Comparison of ENCODE assay signal across 8 mouse cellular contexts in genomic region chr1:184881861-184882260, GRCm38 (mm10). TPM values are rescaled to one million over a fixed set of nuclear protein-coding genes. Genes with fewer than 3 reads are reported as not detected.
DNase-seq lines count a peak whose midpoint lies in the region; ATAC-seq and TF ChIP-seq lines count a peak whose summit lies in the region.

No protein-coding gene starts in this region.

- ATAC-seq in heart, postnatal 0 days (ENCODE audit: insufficient read depth, low read depth) = no peak
- no peak for ATAC-seq in forebrain, postnatal 0 days
- no peak for ATAC-seq in liver, embryonic 12.5 days
- ATAC-seq in erythroid progenitor cell, adult 5-6 weeks (replicated peaks; ENCODE audit: low FRiP score, poor library complexity, severe bottlenecking) = no peak

- no peak for TF ChIP-seq CTCF in heart, postnatal 0 days (IDR thresholded peaks at IDR 0.05; ENCODE audit: low read depth)
- no peak for TF ChIP-seq CTCF in forebrain, postnatal 0 days (IDR thresholded peaks at IDR 0.05; ENCODE audit: low read depth)

- H3K36me3 ChIP-seq in heart, postnatal 0 days (replicated peaks; ENCODE audit: control insufficient read depth, insufficient read depth, low read length) = no peaks in the 10 kb centered on the region
- H3K36me3 ChIP-seq in forebrain, postnatal 0 days (ENCODE audit: insufficient read depth) = no peaks in the 10 kb centered on the region
- H3K36me3 ChIP-seq in liver, embryonic 12.5 days = no peaks in the 10 kb centered on the region

- DNase-seq in heart, postnatal 0 days (ENCODE audit: low spot score) = no peak
- DNase-seq in heart, postnatal 36 days = no peak
- DNase-seq in forebrain, postnatal 0 days = no peak
- no peak for DNase-seq in thymus, postnatal 25 days
- no peak for DNase-seq in thymus, postnatal 36 days

- WGBS in heart, postnatal 0 days = 49% methylated on average over 7 of the region's 7 CpGs
- WGBS in forebrain, postnatal 0 days = 70% methylated on average over 7 of the region's 7 CpGs
- 34% methylated on average over 7 of the region's 7 CpGs for WGBS in liver, embryonic 12.5 days (ENCODE audit: insufficient replicate concordance)

- H3K4me3 ChIP-seq in heart, postnatal 0 days (ENCODE audit: low read depth, low read length) = peak overlapping the region; percentile 69
- peak overlapping the region; percentile 90 for H3K4me3 ChIP-seq in brown adipose tissue, adult 24 weeks (ENCODE audit: insufficient read depth, low read depth, low read length)
- peak overlapping the region; percentile 45; the same call in 1 of the 2 replicates for H3K4me3 ChIP-seq in forebrain, postnatal 0 days (ENCODE audit: low read depth, low read length)
- H3K4me3 ChIP-seq in liver, embryonic 12.5 days = peak overlapping the region; percentile 55

- peaks cover 39% of the 10 kb centered on the region for H3K27me3 ChIP-seq in heart, postnatal 0 days (ENCODE audit: control insufficient read depth, insufficient read depth, low read length)
- peaks cover 21% of the 10 kb centered on the region for H3K27me3 ChIP-seq in forebrain, postnatal 0 days (ENCODE audit: insufficient read depth, low read length)
- peaks cover 38% of the 10 kb centered on the region for H3K27me3 ChIP-seq in liver, embryonic 12.5 days (replicated peaks)

- TF ChIP-seq EP300 in heart, postnatal 0 days (IDR thresholded peaks at IDR 0.05; ENCODE audit: low read depth) = no peak

- H3K9ac ChIP-seq in heart, postnatal 0 days (replicated peaks; ENCODE audit: low read depth, low read length) = no peak overlapping the region; the same call in 1 of the 2 replicates
- H3K9ac ChIP-seq in forebrain, postnatal 0 days = no peak overlapping the region
- peak overlapping the region; percentile 47; the same call in 1 of the 2 replicates for H3K9ac ChIP-seq in liver, embryonic 12.5 days

- H3K9me3 ChIP-seq in heart, postnatal 0 days (replicated peaks; ENCODE audit: control insufficient read depth, low read length) = no peaks in the 10 kb centered on the region
- no peaks in the 10 kb centered on the region for H3K9me3 ChIP-seq in forebrain, postnatal 0 days (ENCODE audit: low read length)
- no peaks in the 10 kb centered on the region for H3K9me3 ChIP-seq in liver, embryonic 12.5 days (replicated peaks)

- H3K27ac ChIP-seq in heart, postnatal 0 days (ENCODE audit: low read depth) = no peak overlapping the region
- H3K27ac ChIP-seq in brown adipose tissue, adult 24 weeks (replicated peaks; ENCODE audit: low read depth, low read length) = peak overlapping the region; percentile 77
- H3K27ac ChIP-seq in forebrain, postnatal 0 days (ENCODE audit: low read depth, low read length) = no peak overlapping the region
- no peak overlapping the region for H3K27ac ChIP-seq in liver, embryonic 12.5 days

- H3K4me1 ChIP-seq in heart, postnatal 0 days (ENCODE audit: control insufficient read depth, insufficient read depth) = no peaks in the 10 kb centered on the region
- peaks cover 13% of the 10 kb centered on the region for H3K4me1 ChIP-seq in brown adipose tissue, adult 24 weeks (ENCODE audit: control insufficient read depth, insufficient read depth, insufficient read length, low read length)
- 0 out of 2 replicates have a peak, but pooled peaks cover 4% of the 10 kb centered on the region for H3K4me1 ChIP-seq in forebrain, postnatal 0 days (ENCODE audit: insufficient read depth)
- peaks cover 20% of the 10 kb centered on the region; the same call in 1 of the 2 replicates for H3K4me1 ChIP-seq in liver, embryonic 12.5 days

- peak overlapping the region; percentile 75 for H3K4me2 ChIP-seq in heart, postnatal 0 days (ENCODE audit: low read depth, low read length)
- 0 out of 2 replicates have a peak overlapping the region, but pooled peaks have one; percentile 81 for H3K4me2 ChIP-seq in forebrain, postnatal 0 days (ENCODE audit: low read depth)
- H3K4me2 ChIP-seq in liver, embryonic 12.5 days = peak overlapping the region; percentile 63

- intact Hi-C loops in heart, postnatal 36 days (cut with DNase I) = loop anchor here (1.0 kb wide), 1 partner anchor 29 kb away; no protein-coding TSS in a partner anchor

RNA-seq across cellular contexts. Expression of gene C130074G19Rik, which starts 1.2 kb away (rescaled TPM):
- total RNA-seq in heart, postnatal 0 days (2014; rRNA removed; ENCODE audit: low replicate concordance) = 10.3 and 10.7 TPM in 2 replicates
- polyA plus RNA-seq in heart, postnatal 0 days (2015; fragmentation: Nextera tagmentation; extraction: Ambion mirVana) = 1.6 and 1.8 TPM in 2 replicates
- total RNA-seq in heart, postnatal 36 days (2021) = 10 to 100 TPM; 18.0 to 19.0 TPM
- polyA plus RNA-seq in brown adipose tissue, adult 24 weeks (2012; ENCODE audit: insufficient read depth, insufficient read length, missing spikeins) = 86.6 and 95.5 TPM in 2 replicates
- 9.5 and 10.7 TPM in 2 replicates for total RNA-seq in forebrain, postnatal 0 days (2014; rRNA removed)
- 0.94 and 1.2 TPM in 2 replicates for polyA plus RNA-seq in forebrain, postnatal 0 days (2015; fragmentation: Nextera tagmentation; extraction: Ambion mirVana)
- 1.2 and 1.3 TPM in 2 replicates for polyA plus RNA-seq in liver, embryonic 12.5 days (2016; fragmentation: Nextera tagmentation; extraction: Ambion mirVana)
- total RNA-seq in erythroid progenitor cell, adult 5-6 weeks (2015; ENCODE audit: low replicate concordance) = not detected in 2 replicates
- 0.26 TPM in 1 of 2 replicates, not detected in the other for total RNA-seq in erythroid progenitor cell, adult 5-6 weeks (2017; ENCODE audit: low replicate concordance)

RNA-seq across cellular contexts. Expression of gene Marc2, which starts 35.6 kb away (rescaled TPM):
- 82.7 and 90.0 TPM in 2 replicates for total RNA-seq in heart, postnatal 0 days (2014; rRNA removed; ENCODE audit: low replicate concordance)
- 133 and 135 TPM in 2 replicates for polyA plus RNA-seq in heart, postnatal 0 days (2015; fragmentation: Nextera tagmentation; extraction: Ambion mirVana)
- total RNA-seq in heart, postnatal 36 days (2021) = 100 to 1,000 TPM; 127 to 136 TPM
- polyA plus RNA-seq in brown adipose tissue, adult 24 weeks (2012; ENCODE audit: insufficient read depth, insufficient read length, missing spikeins) = 234 and 326 TPM in 2 replicates
- total RNA-seq in forebrain, postnatal 0 days (2014; rRNA removed) = 60.1 and 65.5 TPM in 2 replicates
- polyA plus RNA-seq in forebrain, postnatal 0 days (2015; fragmentation: Nextera tagmentation; extraction: Ambion mirVana) = 138 and 139 TPM in 2 replicates
- 171 and 178 TPM in 2 replicates for polyA plus RNA-seq in liver, embryonic 12.5 days (2016; fragmentation: Nextera tagmentation; extraction: Ambion mirVana)
- total RNA-seq in erythroid progenitor cell, adult 5-6 weeks (2015; ENCODE audit: low replicate concordance) = 59.5 and 93.9 TPM in 2 replicates
- 10.8 and 24.5 TPM in 2 replicates for total RNA-seq in erythroid progenitor cell, adult 5-6 weeks (2017; ENCODE audit: low replicate concordance)
